Mouse (Mus musculus): ENCODE results near the gene Rftn1. TPM values are rescaled to one million over a fixed set of nuclear protein-coding genes. Genes with fewer than 3 reads are reported as not detected.

Gene Rftn1
- polyA plus RNA-seq, 1 experiment, result 102 TPM

- Histone ChIP-seq H3K4me3 (ENCODE audit: control insufficient read depth, insufficient read depth, low read length) (no peak overlapping the region), H3K27me3 (ENCODE audit: control insufficient read depth, insufficient read depth, low read length) (no peaks in the 10 kb centered on the region), H3K27ac (ENCODE audit: control insufficient read depth, insufficient read depth, low read length) (no peak overlapping the region), H3K36me3 (ENCODE audit: control insufficient read depth, insufficient read depth, low read length) (no peaks in the 10 kb centered on the region), H3K4me1 (replicated peaks; ENCODE audit: control insufficient read depth, insufficient read depth, low read length) (peaks cover 15% of the 10 kb centered on the region)
- 88% methylated on average over 1 of the region's 1 CpGs for whole genome bisulfite sequencing
- no peak for DNase-seq
- TF ChIP-seq POLR2A (IDR thresholded peaks at IDR 0.05; ENCODE audit: control insufficient read depth, extremely low read depth, insufficient read depth, low read length, poor library complexity) (no peak), CTCF (IDR thresholded peaks at IDR 0.05; ENCODE audit: borderline replicate concordance, control insufficient read depth, extremely low read depth, insufficient read depth, low read length, poor library complexity) (no peak)
Measured at GRCm38 (mm10) chr17:50205152-50205782, 14.8 kb upstream of the Rftn1 start.

GRCm38 (mm10) chr17:50201828-50202445 lies 11.5 kb upstream of the Rftn1 start:
- Histone ChIP-seq H3K27ac (ENCODE audit: control insufficient read depth, insufficient read depth, low read length) (no peak overlapping the region), H3K4me3 (ENCODE audit: control insufficient read depth, insufficient read depth, low read length) (no peak overlapping the region), H3K4me1 (replicated peaks; ENCODE audit: control insufficient read depth, insufficient read depth, low read length) (peaks cover 15% of the 10 kb centered on the region), H3K27me3 (ENCODE audit: control insufficient read depth, insufficient read depth, low read length) (no peaks in the 10 kb centered on the region), H3K36me3 (ENCODE audit: control insufficient read depth, insufficient read depth, low read length) (no peaks in the 10 kb centered on the region)
- no peak for DNase-seq
- WGBS, result 66% methylated on average over 12 of the region's 12 CpGs
- TF ChIP-seq CTCF (IDR thresholded peaks at IDR 0.05; ENCODE audit: borderline replicate concordance, control insufficient read depth, extremely low read depth, insufficient read depth, low read length, poor library complexity), result no peak
- no peak for TF ChIP-seq POLR2A (IDR thresholded peaks at IDR 0.05; ENCODE audit: control insufficient read depth, extremely low read depth, insufficient read depth, low read length, poor library complexity)

DNA sequence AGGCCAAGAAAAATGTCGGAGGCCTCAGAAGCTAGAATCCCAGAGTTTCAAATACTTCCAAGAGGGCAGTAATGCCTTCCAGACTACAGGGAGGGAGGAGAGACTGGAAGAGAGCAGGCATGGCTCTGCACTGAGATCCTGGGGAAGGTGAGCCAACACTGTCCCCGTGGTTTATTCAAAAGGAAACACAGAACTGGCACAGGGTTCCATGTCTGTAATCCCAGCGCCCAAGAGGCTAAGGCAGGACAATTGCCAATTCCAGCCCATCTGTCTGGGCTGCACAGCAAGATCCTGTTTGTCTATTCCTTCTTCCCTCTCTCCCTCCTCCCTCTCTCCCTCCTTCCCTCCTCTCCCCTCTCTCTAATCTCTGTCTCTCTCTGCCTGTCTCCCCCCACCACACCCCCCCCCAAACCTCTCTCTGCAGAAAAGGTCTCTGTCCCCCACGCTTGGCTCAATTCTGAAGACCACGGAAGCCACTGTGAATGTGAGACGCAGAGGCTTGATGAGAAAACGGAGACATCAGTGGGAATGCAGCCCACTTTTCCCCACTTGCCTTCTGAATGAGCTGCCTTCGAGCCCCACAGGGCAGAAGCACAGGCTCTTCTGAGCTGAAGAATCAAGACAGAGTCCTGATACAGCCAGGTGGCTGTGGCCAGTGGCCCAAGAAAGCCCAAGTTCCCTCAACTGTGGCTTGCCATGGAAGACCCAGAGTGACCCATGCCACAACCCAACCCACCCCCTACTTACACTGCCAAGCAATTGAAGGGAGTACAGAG lies 8.8 kb upstream of the Rftn1 start:
- 90% methylated on average over 8 of the region's 8 CpGs for WGBS
- no peak overlapping the region for H3K27ac ChIP-seq (ENCODE audit: control insufficient read depth, insufficient read depth, low read length)
- no peak overlapping the region for H3K4me3 ChIP-seq (ENCODE audit: control insufficient read depth, insufficient read depth, low read length)
- H3K36me3 ChIP-seq (ENCODE audit: control insufficient read depth, insufficient read depth, low read length), result no peaks in the 10 kb centered on the region
- no peak for TF ChIP-seq POLR2A (IDR thresholded peaks at IDR 0.05; ENCODE audit: control insufficient read depth, extremely low read depth, insufficient read depth, low read length, poor library complexity)
- TF ChIP-seq CTCF (IDR thresholded peaks at IDR 0.05; ENCODE audit: borderline replicate concordance, control insufficient read depth, extremely low read depth, insufficient read depth, low read length, poor library complexity), result no peak
- peaks cover 15% of the 10 kb centered on the region for H3K4me1 ChIP-seq (replicated peaks; ENCODE audit: control insufficient read depth, insufficient read depth, low read length)
- no peaks in the 10 kb centered on the region for H3K27me3 ChIP-seq (ENCODE audit: control insufficient read depth, insufficient read depth, low read length)
- no peak for DNase-seq

DNA sequence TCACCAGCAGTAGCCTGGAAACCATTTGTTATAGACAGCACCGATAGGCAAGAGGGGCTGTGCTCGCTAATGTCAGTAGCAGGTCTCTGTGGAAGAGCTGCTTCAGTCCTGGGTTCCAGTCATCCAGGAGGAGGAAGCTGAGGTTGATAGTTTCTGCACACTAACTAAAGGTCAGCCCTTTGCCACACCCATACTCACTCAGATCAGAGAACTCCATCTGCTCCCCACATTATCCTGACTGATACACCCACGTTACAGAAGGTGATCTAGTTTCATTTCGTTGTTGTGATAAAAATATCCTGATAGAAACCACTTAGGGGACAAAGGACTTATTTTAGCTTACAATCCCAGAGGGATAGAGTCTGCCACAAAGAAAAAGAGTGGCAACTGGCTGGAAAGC lies 7.1 kb upstream of the Rftn1 start:
- H3K27ac ChIP-seq (ENCODE audit: control insufficient read depth, insufficient read depth, low read length), result no peak overlapping the region
- no peaks in the 10 kb centered on the region for H3K36me3 ChIP-seq (ENCODE audit: control insufficient read depth, insufficient read depth, low read length)
- DNase-seq, result no peak
- H3K4me1 ChIP-seq (replicated peaks; ENCODE audit: control insufficient read depth, insufficient read depth, low read length), result peaks cover 12% of the 10 kb centered on the region
- H3K27me3 ChIP-seq (ENCODE audit: control insufficient read depth, insufficient read depth, low read length), result no peaks in the 10 kb centered on the region
- H3K4me3 ChIP-seq (ENCODE audit: control insufficient read depth, insufficient read depth, low read length), result no peak overlapping the region
- 81% methylated on average over 4 of the region's 4 CpGs for WGBS
- TF ChIP-seq POLR2A (IDR thresholded peaks at IDR 0.05; ENCODE audit: control insufficient read depth, extremely low read depth, insufficient read depth, low read length, poor library complexity) (no peak), CTCF (IDR thresholded peaks at IDR 0.05; ENCODE audit: borderline replicate concordance, control insufficient read depth, extremely low read depth, insufficient read depth, low read length, poor library complexity) (no peak)

DNA sequence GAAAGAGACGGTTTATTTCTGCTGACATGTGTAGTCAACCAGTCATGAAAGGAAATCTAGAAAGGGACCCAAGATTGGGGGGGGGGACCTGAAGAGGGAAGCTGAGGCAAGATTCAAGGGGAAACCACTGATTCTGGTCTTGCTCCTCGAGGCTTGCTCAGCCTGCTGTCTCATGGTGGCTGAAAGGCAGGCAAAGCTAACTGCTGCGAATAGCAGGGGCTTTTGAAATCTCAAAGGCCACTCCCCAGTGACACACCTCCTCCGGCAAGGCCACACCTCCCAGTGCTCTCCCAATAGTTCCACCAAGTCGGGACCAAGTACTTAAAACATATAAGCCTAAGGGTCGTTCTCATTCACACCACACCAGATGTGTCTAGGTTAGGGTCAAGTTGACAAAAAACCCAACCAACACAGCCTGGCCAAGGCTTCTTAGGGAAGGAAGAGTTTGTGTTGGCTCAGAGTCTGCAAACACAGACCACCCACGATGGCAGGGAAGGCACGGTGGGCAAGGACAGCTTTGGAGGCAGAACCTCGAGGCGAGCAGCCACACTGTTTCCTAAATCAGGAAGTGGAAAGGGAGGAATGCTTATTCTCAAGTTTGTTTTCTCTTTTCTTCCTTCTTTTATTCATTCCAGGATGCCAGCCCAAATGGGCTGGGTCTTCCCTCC lies 5.7 kb upstream of the Rftn1 start:
- H3K27me3 ChIP-seq (ENCODE audit: control insufficient read depth, insufficient read depth, low read length), result no peaks in the 10 kb centered on the region
- H3K36me3 ChIP-seq (ENCODE audit: control insufficient read depth, insufficient read depth, low read length), result no peaks in the 10 kb centered on the region
- WGBS, result 49% methylated on average over 10 of the region's 10 CpGs
- H3K27ac ChIP-seq (ENCODE audit: control insufficient read depth, insufficient read depth, low read length), result no peak overlapping the region
- TF ChIP-seq CTCF (IDR thresholded peaks at IDR 0.05; ENCODE audit: borderline replicate concordance, control insufficient read depth, extremely low read depth, insufficient read depth, low read length, poor library complexity) (no peak), POLR2A (IDR thresholded peaks at IDR 0.05; ENCODE audit: control insufficient read depth, extremely low read depth, insufficient read depth, low read length, poor library complexity) (no peak)
- DNase-seq, result no peak
- H3K4me3 ChIP-seq (ENCODE audit: control insufficient read depth, insufficient read depth, low read length), result no peak overlapping the region
- H3K4me1 ChIP-seq (replicated peaks; ENCODE audit: control insufficient read depth, insufficient read depth, low read length), result no peaks in the 10 kb centered on the region

GRCm38 (mm10) chr17:50195399-50195798 lies 4.9 kb upstream of the Rftn1 start:
- no peak for TF ChIP-seq CTCF (IDR thresholded peaks at IDR 0.05; ENCODE audit: borderline replicate concordance, control insufficient read depth, extremely low read depth, insufficient read depth, low read length, poor library complexity)
- TF ChIP-seq POLR2A (IDR thresholded peaks at IDR 0.05; ENCODE audit: control insufficient read depth, extremely low read depth, insufficient read depth, low read length, poor library complexity), result no peak
- Histone ChIP-seq H3K27me3 (ENCODE audit: control insufficient read depth, insufficient read depth, low read length) (no peaks in the 10 kb centered on the region), H3K4me3 (ENCODE audit: control insufficient read depth, insufficient read depth, low read length) (no peak overlapping the region), H3K4me1 (replicated peaks; ENCODE audit: control insufficient read depth, insufficient read depth, low read length) (peaks cover 3% of the 10 kb centered on the region), H3K27ac (ENCODE audit: control insufficient read depth, insufficient read depth, low read length) (no peak overlapping the region), H3K36me3 (ENCODE audit: control insufficient read depth, insufficient read depth, low read length) (no peaks in the 10 kb centered on the region)
- WGBS, result 97% methylated on average over 7 of the region's 7 CpGs
- no peak for DNase-seq

All from thymus, adult 2 months (tissue).